Mouse (Mus musculus) hindbrain, embryonic 13.5 days (tissue): ENCODE measurements around the gene Cd55b. TPM values are rescaled to one million over a fixed set of nuclear protein-coding genes. Genes with fewer than 3 reads are reported as not detected.
"Not testable (repeated sequence)": the region's sequence is repeated elsewhere in the genome, so short reads cannot be mapped to it uniquely, and the experiment has no call there.

Experiments
- ATAC-seq: fragments of 200-750 bp; cut with Nextera tagmentation; 2 replicates; pipeline ENCODE4 v1.8.0; 2017; ENCODE audit warnings: moderate TSS enrichment; ENCODE audit not compliant: low FRiP score
- H3K27ac ChIP-seq: fragments of 300-500 bp; sonication (generic); 2 replicates; pipeline ENCODE4 v1.5.1; 2015; ENCODE audit warnings: inconsistent platforms, mild to moderate bottlenecking, moderate library complexity
- H3K27me3 ChIP-seq: fragments of 300-500 bp; sonication (generic); 2 replicates; pipeline ENCODE4 v1.6.1; 2015; ENCODE audit warnings: mild to moderate bottlenecking, inconsistent platforms
- H3K36me3 ChIP-seq: fragments of 300-500 bp; sonication (generic); 2 replicates; pipeline ENCODE4 v1.6.1; 2015; ENCODE audit warnings: mild to moderate bottlenecking, inconsistent platforms
- H3K4me1 ChIP-seq: fragments of 300-500 bp; sonication (generic); replicated peaks from 2 replicates; pipeline ENCODE4 v1.6.1; 2015; ENCODE audit warnings: inconsistent platforms
- H3K4me2 ChIP-seq: fragments of 300-500 bp; sonication (generic); 2 replicates; pipeline ENCODE4 v1.6.1; 2015; ENCODE audit warnings: inconsistent platforms, mild to moderate bottlenecking, moderate library complexity
- H3K4me3 ChIP-seq: fragments of 300-500 bp; sonication (generic); 2 replicates; pipeline ENCODE4 v1.5.1; 2015; ENCODE audit warnings: mild to moderate bottlenecking, inconsistent platforms
- H3K9ac ChIP-seq: fragments of 300-500 bp; sonication (generic); 2 replicates; pipeline ENCODE4 v1.6.1; 2015; ENCODE audit warnings: mild to moderate bottlenecking, inconsistent platforms
- H3K9me3 ChIP-seq: fragments of 300-500 bp; sonication (generic); 2 replicates; pipeline ENCODE4 v1.6.1; 2016; ENCODE audit warnings: inconsistent platforms
- WGBS: fragments of 180-500 bp; shearing (Covaris S2); methylation state at CpG from one replicate; pipeline ENCODE4 v1.1.7; 2015; 5-methylcytosine and 5-hydroxymethylcytosine counted together
- polyA plus RNA-seq: library from polyadenylated mRNA; unstranded; fragments of >200 nt; fragmentation: Nextera tagmentation; extraction: Ambion mirVana; gene quantifications from 2 replicates; pipeline ENCODE4 v1.2.1, GENCODE M21; 2015

The Cd55b gene
- polyA plus RNA-seq, result not detected in 2 replicates

DNA sequence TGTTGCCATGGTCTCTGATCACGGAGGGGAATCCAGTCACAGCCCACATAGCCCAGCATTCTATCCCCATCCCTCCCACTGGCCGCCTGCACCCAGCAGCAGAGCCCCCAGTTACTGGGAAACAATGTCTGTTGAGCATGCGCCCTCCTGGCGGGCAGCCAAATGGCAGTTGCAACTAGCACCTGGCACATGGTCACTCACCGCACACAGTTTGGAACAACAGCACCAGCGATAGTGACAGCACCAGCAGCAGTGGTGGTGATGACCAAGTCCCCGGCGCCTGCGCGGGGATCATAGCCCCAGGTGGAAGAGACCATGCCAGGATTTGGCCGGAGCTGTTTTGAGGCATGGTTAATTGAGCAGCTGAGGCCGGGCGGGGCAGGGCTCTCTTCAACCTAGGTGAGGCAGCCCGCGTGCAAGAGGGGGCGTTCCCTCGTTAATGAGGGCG lies at the start of gene Cd55b:
Cd55b (minus strand) TSS at position 346 of the 448 bp plus-strand sequence.
- H3K27ac ChIP-seq, result no peak within 1 kb of the TSS
- H3K4me1 ChIP-seq, result 0 out of 2 replicates have a peak, but pooled peaks cover 4% of the 10 kb centered on the region
- H3K9me3 ChIP-seq, result no peaks in the 10 kb centered on the region
- WGBS, result 62% methylated on average over 18 of the region's 18 CpGs
- ATAC-seq, result peak; percentile 57; the same call in 1 of the 2 replicates
- H3K4me2 ChIP-seq, result no peak within 1 kb of the TSS
- no peak within 1 kb of the TSS for H3K9ac ChIP-seq
- H3K4me3 ChIP-seq, result no peak within 1 kb of the TSS
- no peaks in the 10 kb centered on the region for H3K27me3 ChIP-seq
- no peaks in the 10 kb centered on the region for H3K36me3 ChIP-seq

DNA sequence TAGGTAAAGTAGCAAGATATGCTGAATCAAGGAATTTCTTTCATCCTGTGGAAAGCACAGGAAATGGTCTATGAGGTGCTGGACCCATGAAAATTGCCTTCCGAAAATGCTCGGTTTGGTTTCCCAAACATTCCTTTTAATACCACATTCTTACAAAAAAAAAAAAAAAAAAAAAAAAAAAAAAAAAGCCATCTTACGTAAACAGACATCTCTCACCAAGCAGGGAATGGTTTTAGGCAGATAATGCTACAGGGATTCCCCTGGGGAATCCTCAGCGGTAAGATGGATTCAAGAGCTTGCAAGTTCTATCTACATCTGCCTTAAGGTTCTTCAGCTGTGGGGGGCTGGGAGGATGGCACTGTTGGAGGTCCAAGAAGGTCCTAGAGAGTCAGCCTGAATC lies 47.3 kb upstream of the Cd55b start:
- Histone ChIP-seq H3K27me3 (no peaks in the 10 kb centered on the region), H3K4me3 (no peak overlapping the region), H3K9ac (no peak overlapping the region), H3K4me1 (no peaks in the 10 kb centered on the region), H3K36me3 (no peaks in the 10 kb centered on the region), H3K4me2 (no peak overlapping the region), H3K27ac (no peak overlapping the region), H3K9me3 (no peaks in the 10 kb centered on the region)
- WGBS, result 87% methylated on average over 4 of the region's 4 CpGs
- no peak for ATAC-seq

DNA sequence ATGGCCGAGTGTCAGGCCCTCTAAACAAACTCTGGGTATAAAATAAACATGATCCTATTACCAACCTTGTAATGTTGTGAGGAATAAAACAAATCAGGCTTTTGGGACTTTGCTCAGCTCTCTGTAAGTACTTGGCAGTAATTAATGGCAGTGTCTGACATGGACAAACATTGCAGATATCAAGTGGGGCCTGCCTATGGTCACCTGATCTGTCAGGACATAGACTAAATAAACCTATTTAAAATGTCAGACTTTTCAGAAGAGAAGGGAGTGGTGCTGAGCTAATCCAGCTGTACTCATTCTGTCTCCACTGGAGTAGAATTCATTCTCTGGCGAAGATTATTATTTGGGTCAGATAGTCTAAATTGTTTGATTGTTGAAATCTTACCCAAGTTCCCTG lies 44.6 kb upstream of the Cd55b start:
- no peaks in the 10 kb centered on the region for H3K9me3 ChIP-seq
- no peak overlapping the region for H3K9ac ChIP-seq
- ATAC-seq, result no peak
- H3K36me3 ChIP-seq, result no peaks in the 10 kb centered on the region
- H3K27ac ChIP-seq, result no peak overlapping the region
- H3K4me3 ChIP-seq, result no peak overlapping the region
- no peak overlapping the region for H3K4me2 ChIP-seq
- WGBS, result 80% methylated on average over 2 of the region's 2 CpGs
- no peaks in the 10 kb centered on the region; the same call in 1 of the 2 replicates for H3K4me1 ChIP-seq
- H3K27me3 ChIP-seq, result 0 out of 2 replicates have a peak, but pooled peaks cover 2% of the 10 kb centered on the region

GRCm38 (mm10) chr1:130464173-130464572 lies 41.4 kb upstream of the Cd55b start:
- no peak overlapping the region for H3K27ac ChIP-seq
- no peak for ATAC-seq
- no peak overlapping the region for H3K4me3 ChIP-seq
- H3K9ac ChIP-seq, result no peak overlapping the region
- H3K36me3 ChIP-seq, result no peaks in the 10 kb centered on the region
- H3K4me2 ChIP-seq, result no peak overlapping the region
- H3K27me3 ChIP-seq, result 0 out of 2 replicates have a peak, but pooled peaks cover 2% of the 10 kb centered on the region
- no peaks in the 10 kb centered on the region; the same call in 1 of the 2 replicates for H3K4me1 ChIP-seq
- no peaks in the 10 kb centered on the region for H3K9me3 ChIP-seq

DNA sequence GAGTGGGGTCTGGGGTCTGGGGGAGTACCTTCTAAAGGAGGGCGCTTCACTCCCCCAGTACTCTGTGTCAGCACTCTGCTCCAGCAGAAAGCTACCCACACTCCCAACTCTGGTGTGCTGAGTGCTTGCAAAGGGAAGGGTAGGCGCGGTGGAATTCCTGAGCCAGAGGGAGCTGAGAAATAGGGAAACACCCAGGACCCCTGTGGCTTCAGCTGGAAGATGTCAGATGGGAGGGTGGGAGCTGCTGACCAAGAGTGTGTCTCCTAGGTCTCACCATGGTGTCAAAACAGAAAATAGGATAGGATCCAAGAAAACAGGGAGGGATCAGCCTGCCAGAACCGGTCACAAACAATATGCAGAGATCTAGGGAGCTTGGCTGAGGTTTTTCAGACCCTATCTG lies 40.1 kb upstream of the Cd55b start:
- peak overlapping the region; percentile 83 for H3K9ac ChIP-seq
- 0 out of 2 replicates have a peak, but pooled peaks cover 2% of the 10 kb centered on the region for H3K27me3 ChIP-seq
- peak; percentile 90 for ATAC-seq
- H3K36me3 ChIP-seq, result no peaks in the 10 kb centered on the region
- peak overlapping the region; percentile 83 for H3K27ac ChIP-seq
- H3K4me3 ChIP-seq, result peak overlapping the region; percentile 75
- H3K4me1 ChIP-seq, result no peaks in the 10 kb centered on the region; the same call in 1 of the 2 replicates
- no peaks in the 10 kb centered on the region for H3K9me3 ChIP-seq
- peak overlapping the region; percentile 75 for H3K4me2 ChIP-seq
- WGBS, result 6% methylated on average over 4 of the region's 4 CpGs

DNA sequence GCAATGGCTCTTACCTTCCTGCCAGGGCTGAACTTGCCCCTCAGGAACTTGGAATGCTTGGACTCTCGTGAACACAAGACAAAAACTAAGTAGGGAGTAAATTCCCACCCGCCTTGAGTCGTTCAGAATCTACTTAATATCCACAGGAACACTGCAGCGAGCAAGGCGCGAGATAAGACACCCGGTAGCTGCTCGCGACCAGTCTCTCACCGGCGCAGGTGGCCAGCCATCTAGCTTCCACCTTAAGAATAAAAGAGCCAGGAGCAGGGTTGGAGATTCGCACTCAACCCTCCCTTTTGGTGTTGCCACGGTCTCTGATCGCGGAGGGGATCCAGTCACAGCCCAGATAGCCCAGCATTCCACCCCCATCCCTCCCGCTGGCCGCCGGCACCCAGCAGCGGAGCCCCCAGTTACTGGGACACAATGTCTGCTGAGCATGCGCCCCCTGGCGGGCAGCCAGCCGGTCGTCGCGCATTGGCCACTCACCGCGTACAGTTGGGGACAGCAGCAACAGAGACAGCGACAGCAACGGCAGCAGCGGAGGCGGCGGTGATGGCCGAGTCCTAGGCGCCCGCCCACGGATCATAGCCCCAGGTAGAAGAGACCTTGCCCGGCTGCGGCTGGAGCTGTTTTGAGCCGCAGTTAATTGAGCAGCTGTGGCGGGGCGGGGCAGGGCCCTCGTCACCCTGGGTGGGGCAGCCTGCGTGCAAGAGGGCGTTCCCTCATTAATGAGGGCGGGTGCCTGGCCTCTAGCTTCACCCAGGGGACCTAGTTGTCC lies 39.5 kb upstream of the Cd55b start, which contains the start of gene Cd55:
Cd55 (minus strand) TSS at position 661 of the 778 bp plus-strand sequence.
- Histone ChIP-seq H3K4me3 (peak within 1 kb of the TSS; percentile 75), H3K4me1 (no peaks in the 10 kb centered on the region; the same call in 1 of the 2 replicates), H3K27ac (peak within 1 kb of the TSS; percentile 83), H3K36me3 (no peaks in the 10 kb centered on the region), H3K27me3 (0 out of 2 replicates have a peak, but pooled peaks cover 2% of the 10 kb centered on the region), H3K9me3 (no peaks in the 10 kb centered on the region), H3K9ac (peak within 1 kb of the TSS; percentile 83), H3K4me2 (peak within 1 kb of the TSS; percentile 75)
- under 1% methylated on average over 43 of the region's 45 CpGs for WGBS
- ATAC-seq, result peak; percentile 98

- no peak overlapping the region for H3K4me3 ChIP-seq
- H3K9ac ChIP-seq, result no peak overlapping the region
- H3K27me3 ChIP-seq, result no peaks in the 10 kb centered on the region
- no peak overlapping the region for H3K27ac ChIP-seq
- ATAC-seq, result no peak
- H3K36me3 ChIP-seq, result no peaks in the 10 kb centered on the region
- WGBS, result 90% methylated on average over 2 of the region's 2 CpGs
- H3K9me3 ChIP-seq, result no peaks in the 10 kb centered on the region
- no peak overlapping the region for H3K4me2 ChIP-seq
- no peaks in the 10 kb centered on the region for H3K4me1 ChIP-seq
Measured at GRCm38 (mm10) chr1:130455111-130455510, 32.3 kb upstream of the Cd55b start.

DNA sequence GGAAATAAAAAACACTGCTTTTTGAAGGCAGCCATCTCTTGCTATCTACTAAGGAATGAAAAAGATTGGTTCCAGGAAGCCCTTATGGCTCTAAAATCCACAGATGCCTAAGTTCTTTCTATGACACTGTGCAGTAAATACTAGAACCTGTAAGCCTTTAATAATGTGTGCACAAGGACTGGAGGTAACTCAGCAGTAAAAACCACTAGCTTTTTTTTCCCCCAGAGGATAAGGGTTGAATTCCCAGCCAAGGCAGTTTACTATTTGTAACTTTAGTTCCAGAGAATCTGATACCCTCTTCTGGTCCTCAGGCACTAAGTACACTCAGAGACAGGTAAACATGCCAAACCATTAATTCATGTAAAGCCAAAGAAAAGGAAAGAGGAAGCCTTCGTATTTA lies 20.1 kb upstream of the Cd55b start:
- not testable (repeated sequence) for H3K9me3 ChIP-seq, H3K27ac ChIP-seq, H3K9ac ChIP-seq, H3K4me1 ChIP-seq, H3K36me3 ChIP-seq, H3K4me2 ChIP-seq, H3K27me3 ChIP-seq, ATAC-seq, H3K4me3 ChIP-seq
- 83% methylated on average over 1 of the region's 1 CpGs for WGBS

DNA sequence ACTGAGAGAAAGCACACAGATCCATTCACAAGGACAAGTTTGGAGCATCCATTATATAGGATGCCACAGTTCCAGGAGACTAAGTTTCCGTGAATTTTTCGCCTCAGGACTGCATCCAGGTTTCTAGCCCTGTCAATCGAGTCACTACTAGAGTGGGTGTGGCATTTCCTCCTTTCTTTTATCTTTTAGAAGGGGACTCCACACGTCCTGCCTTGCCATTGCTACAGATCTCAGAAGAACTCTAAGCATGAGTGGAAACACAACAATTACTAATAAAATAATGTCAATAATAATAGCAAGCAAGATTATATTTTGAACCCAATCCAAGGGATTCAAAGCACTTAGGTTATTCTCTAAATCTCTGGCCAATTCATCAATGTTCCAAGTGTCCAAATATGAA lies 8.1 kb upstream of the Cd55b start:
- H3K9ac ChIP-seq, result no peak overlapping the region
- H3K4me2 ChIP-seq, result no peak overlapping the region
- H3K27me3 ChIP-seq, result no peaks in the 10 kb centered on the region
- no peak overlapping the region for H3K4me3 ChIP-seq
- 80% methylated on average over 4 of the region's 4 CpGs for WGBS
- H3K36me3 ChIP-seq, result no peaks in the 10 kb centered on the region
- H3K27ac ChIP-seq, result no peak overlapping the region
- 0 out of 2 replicates have a peak, but pooled peaks cover 3% of the 10 kb centered on the region for H3K9me3 ChIP-seq
- no peaks in the 10 kb centered on the region for H3K4me1 ChIP-seq
- ATAC-seq, result no peak

DNA sequence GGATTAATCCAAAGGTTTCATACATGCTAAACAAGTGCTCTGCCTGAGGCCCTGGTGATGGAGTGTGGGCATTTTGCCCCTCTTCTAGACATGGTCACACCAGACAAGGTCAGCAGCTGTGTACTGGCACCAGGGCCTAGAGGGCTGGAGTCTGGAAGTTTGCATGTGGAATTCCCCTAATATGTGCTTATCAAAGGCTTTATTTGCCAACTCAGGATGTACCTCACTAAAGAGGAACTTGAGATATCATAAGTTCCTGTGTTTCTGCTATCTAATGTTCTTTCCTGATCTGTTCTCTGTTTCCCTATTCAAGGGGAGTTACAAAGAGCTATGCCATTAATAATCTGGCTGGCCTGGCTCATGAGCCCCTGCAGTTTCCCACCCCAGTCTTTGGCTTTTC lies 5.9 kb upstream of the Cd55b start:
- not testable (repeated sequence) for H3K4me3 ChIP-seq, H3K27ac ChIP-seq, H3K4me2 ChIP-seq, H3K9ac ChIP-seq, H3K27me3 ChIP-seq, ATAC-seq, H3K9me3 ChIP-seq, H3K36me3 ChIP-seq, H3K4me1 ChIP-seq

DNA sequence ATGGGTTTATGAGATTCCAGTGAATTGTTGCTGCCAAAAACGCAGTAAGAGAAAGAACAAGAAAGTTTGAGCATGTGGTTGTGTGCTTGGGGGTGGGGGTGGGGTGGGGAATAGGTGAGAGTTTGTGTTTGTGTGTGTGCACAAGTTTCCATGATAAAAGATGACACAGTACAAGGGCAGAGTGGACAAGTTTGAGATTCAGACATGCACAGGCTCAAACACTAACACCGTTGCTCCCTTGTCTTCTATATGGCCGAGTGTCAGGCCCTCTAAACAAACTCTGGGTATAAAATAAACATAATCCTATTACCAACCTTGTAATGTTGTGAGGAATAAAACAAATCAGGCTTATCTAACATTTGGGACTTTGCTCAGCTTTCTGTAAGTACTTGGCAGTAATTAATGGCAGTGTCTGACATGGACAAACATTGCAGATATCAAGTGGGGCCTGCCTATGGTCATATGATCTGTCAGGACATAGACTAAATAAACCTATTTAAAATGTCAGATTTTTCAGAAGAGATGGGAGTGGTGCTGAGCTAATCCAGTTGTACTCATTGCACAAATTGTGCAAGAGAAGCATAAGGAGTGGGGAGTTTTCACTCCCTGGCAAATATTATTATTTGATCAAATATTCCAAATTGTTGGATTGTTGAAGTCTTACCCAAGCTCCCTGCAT lies 4.5 kb upstream of the Cd55b start:
- H3K4me3 ChIP-seq, H3K4me1 ChIP-seq, H3K27ac ChIP-seq, H3K36me3 ChIP-seq, ATAC-seq, H3K4me2 ChIP-seq, H3K9ac ChIP-seq, H3K27me3 ChIP-seq, H3K9me3 ChIP-seq: not testable (repeated sequence)
- 77% methylated on average over 3 of the region's 3 CpGs for WGBS

GRCm38 (mm10) chr1:130422033-130422432 lies 776 bp downstream of the Cd55b start:
- H3K4me3 ChIP-seq, H3K9ac ChIP-seq, H3K27me3 ChIP-seq, H3K4me1 ChIP-seq, H3K36me3 ChIP-seq, H3K4me2 ChIP-seq, H3K9me3 ChIP-seq, H3K27ac ChIP-seq, ATAC-seq: not testable (repeated sequence)
- no CpG with 5 or more reads among the region's 6 CpGs for WGBS
